Mouse (Mus musculus) cerebellum, adult 2 months (tissue): Measurements from ENCODE around the gene Map3k19.

ENCODE experiments used
- CTCF ChIP-seq: fragments of 200-500 bp; IDR thresholded peaks from 2 replicates; pipeline ENCODE4 v1.5.1; 2011; ENCODE audit warnings: low read depth, mild to moderate bottlenecking, control low read depth, low read length, moderate library complexity, borderline replicate concordance; ENCODE audit not compliant: insufficient read depth
- POLR2A ChIP-seq: fragments of 200-500 bp; IDR thresholded peaks from 2 replicates; pipeline ENCODE4 v1.6.1; 2011; ENCODE audit warnings: low read length, control low read depth, borderline replicate concordance; ENCODE audit not compliant: insufficient read depth

DNA sequence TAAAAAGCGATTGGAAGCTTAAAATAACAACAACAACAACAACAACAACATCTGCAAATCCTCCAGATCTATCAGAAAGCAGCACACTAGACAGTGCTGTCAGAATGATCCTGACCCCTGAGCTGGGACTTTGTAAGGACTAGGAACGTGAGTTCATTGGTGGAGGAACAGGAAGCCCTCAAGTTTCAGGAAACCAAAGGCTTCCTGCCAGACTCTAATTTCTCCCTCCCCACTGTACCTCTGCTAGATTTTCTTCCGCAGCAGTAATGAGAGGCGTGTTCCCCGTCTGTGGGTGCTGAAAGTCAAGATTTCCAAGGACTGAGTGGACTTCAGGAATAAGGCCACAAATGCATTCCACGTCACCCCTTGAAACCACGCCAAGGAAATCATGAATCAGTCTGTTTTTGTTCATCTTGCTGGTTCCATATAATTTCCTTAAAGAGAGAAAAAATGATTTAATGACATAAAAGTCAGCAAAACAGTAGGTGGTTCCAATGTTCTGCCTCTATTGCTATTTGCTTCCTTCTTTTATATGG, 4.7 kb downstream of the Map3k19 start:
- TF ChIP-seq POLR2A (no peak), CTCF (no peak)
